Mouse (Mus musculus) stomach, embryonic 16.5 days (tissue): Measurements from ENCODE around the gene Bmper. TPM values are rescaled to one million over a fixed set of nuclear protein-coding genes. Genes with fewer than 3 reads are reported as not detected.

Source experiments
- ATAC-seq: fragments of 200-750 bp; cut with Nextera tagmentation; 2 replicates; pipeline ENCODE4 v1.8.0; 2017; ENCODE audit warnings: moderate number of reproducible peaks, moderate TSS enrichment; ENCODE audit not compliant: insufficient read depth, low FRiP score
- H3K27ac ChIP-seq: fragments of 300-500 bp; sonication (generic); 2 replicates; pipeline ENCODE4 v1.5.1; 2014; ENCODE audit warnings: low read length
- H3K27me3 ChIP-seq: fragments of 300-500 bp; sonication (generic); 2 replicates; pipeline ENCODE4 v1.6.1; 2014; ENCODE audit warnings: low read length, control low read depth, mixed read lengths; ENCODE audit not compliant: control insufficient read depth, insufficient read depth
- H3K36me3 ChIP-seq: fragments of 300-500 bp; sonication (generic); 2 replicates; pipeline ENCODE4 v1.6.1; 2014; ENCODE audit warnings: low read length; ENCODE audit not compliant: control insufficient read depth, insufficient read depth
- H3K4me1 ChIP-seq: fragments of 300-500 bp; sonication (generic); 2 replicates; pipeline ENCODE4 v1.6.1; 2014; ENCODE audit warnings: low read length, control low read depth, mixed read lengths; ENCODE audit not compliant: control insufficient read depth, insufficient read depth
- H3K4me2 ChIP-seq: fragments of 300-500 bp; sonication (generic); 2 replicates; pipeline ENCODE4 v1.6.1; 2014; ENCODE audit warnings: low read depth, low read length, mixed read lengths
- H3K4me3 ChIP-seq: fragments of 300-500 bp; sonication (generic); replicated peaks from 2 replicates; pipeline ENCODE4 v1.5.1; 2014; ENCODE audit warnings: mild to moderate bottlenecking, low read length
- H3K9ac ChIP-seq: fragments of 300-500 bp; sonication (generic); 2 replicates; pipeline ENCODE4 v1.6.1; 2014; ENCODE audit warnings: low read length
- H3K9me3 ChIP-seq: fragments of 300-500 bp; sonication (generic); replicated peaks from 2 replicates; pipeline ENCODE4 v1.6.1; 2016; ENCODE audit warnings: low read length, control low read depth; ENCODE audit not compliant: control insufficient read depth
- WGBS: fragments of 180-500 bp; shearing (Covaris S2); extraction: QIAGEN DNeasy Blood & Tissue Kit; methylation state at CpG from one replicate; pipeline ENCODE4 v1.1.7; 2014; 5-methylcytosine and 5-hydroxymethylcytosine counted together
- polyA plus RNA-seq: library from polyadenylated mRNA; unstranded; fragments of >200 nt; fragmentation: Nextera tagmentation; extraction: Ambion mirVana; gene quantifications from 2 replicates; pipeline ENCODE4 v1.2.1, GENCODE M21; 2015

Bmper gene
- polyA plus RNA-seq, 1 experiment from 2014 or later: 6.1 TPM

GRCm38 (mm10) chr9:23306226-23306625, 83.3 kb downstream of the Bmper start:
- Histone ChIP-seq H3K27me3 (no peaks in the 10 kb centered on the region), H3K4me2 (no peak overlapping the region), H3K9ac (no peak overlapping the region), H3K27ac (no peak overlapping the region), H3K4me1 (no peaks in the 10 kb centered on the region), H3K36me3 (no peaks in the 10 kb centered on the region), H3K4me3 (no peak overlapping the region), H3K9me3 (no peaks in the 10 kb centered on the region)
- WGBS: 71% methylated on average over 4 of the region's 4 CpGs
- ATAC-seq: no peak

DNA sequence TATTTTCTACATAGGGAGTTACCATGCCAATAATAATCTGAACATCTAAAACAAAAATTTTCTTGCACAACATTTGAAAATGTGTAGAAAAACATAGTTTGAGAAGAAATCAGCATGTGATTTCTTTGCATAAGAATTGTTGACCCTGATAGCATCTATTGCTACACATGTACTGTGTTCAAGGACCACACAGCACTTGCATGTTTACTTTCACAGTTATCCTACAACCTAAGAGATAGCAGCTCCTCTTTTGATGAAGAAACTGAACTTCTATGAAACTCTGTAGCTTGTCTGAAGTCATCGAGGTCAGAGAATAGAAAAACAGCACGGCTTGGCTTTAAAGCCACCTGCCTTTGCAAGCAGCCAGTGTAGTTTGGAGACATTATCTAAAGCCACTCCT, 85.0 kb downstream of the Bmper start:
- Histone ChIP-seq H3K4me1 (no peaks in the 10 kb centered on the region), H3K4me2 (no peak overlapping the region), H3K9me3 (no peaks in the 10 kb centered on the region), H3K36me3 (no peaks in the 10 kb centered on the region), H3K27me3 (no peaks in the 10 kb centered on the region), H3K4me3 (no peak overlapping the region), H3K9ac (no peak overlapping the region), H3K27ac (no peak overlapping the region)
- no peak for ATAC-seq
- 78% methylated on average over 2 of the region's 2 CpGs for WGBS

DNA sequence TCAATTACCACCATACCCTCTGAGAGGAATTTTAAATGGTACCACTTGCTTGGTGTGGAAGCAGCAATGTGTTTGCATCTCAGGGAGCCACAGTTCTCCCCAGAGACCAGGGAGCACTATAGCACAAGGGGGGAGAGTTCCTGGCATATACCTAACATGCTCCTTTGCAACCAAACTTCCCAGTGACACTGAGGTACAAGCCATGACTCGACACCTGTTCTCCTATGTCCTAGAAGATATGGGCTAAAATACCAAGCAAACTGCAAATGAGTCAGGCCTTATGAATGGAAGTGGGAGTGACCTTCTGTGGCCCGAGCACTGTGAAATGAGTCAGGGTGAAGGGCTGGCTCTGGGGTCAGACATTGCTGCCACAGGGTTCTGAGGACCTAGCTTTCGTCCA, 88.1 kb downstream of the Bmper start:
- Histone ChIP-seq H3K27me3 (no peaks in the 10 kb centered on the region), H3K4me3 (no peak overlapping the region), H3K4me1 (no peaks in the 10 kb centered on the region), H3K27ac (no peak overlapping the region), H3K9me3 (no peaks in the 10 kb centered on the region), H3K4me2 (no peak overlapping the region), H3K36me3 (no peaks in the 10 kb centered on the region), H3K9ac (no peak overlapping the region)
- no peak for ATAC-seq
- WGBS: 82% methylated on average over 3 of the region's 3 CpGs

DNA sequence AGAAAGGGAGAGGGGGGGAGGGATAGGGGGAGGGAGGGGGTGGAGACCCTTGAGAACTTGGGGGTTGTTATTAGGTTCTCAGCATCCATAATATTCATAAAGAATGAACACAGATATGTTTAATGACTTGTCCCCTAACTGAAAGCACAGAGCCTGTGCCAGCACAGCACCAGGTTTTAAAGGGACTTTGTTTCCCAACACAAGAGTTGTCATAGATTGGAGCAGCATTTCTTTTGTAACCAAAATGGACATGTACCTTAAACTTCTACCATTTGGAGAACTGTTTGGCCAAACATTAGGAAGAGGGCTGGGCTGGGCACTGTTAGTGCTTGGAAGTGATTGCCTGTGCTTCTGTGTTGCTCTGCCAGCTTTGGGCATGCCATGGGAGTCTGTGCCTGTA, 89.1 kb downstream of the Bmper start:
- no peaks in the 10 kb centered on the region for H3K36me3 ChIP-seq
- H3K9me3 ChIP-seq: no peaks in the 10 kb centered on the region
- H3K4me1 ChIP-seq: no peaks in the 10 kb centered on the region
- no peaks in the 10 kb centered on the region for H3K27me3 ChIP-seq
- no peak overlapping the region for H3K27ac ChIP-seq
- no peak overlapping the region for H3K4me3 ChIP-seq
- no peak overlapping the region for H3K4me2 ChIP-seq
- H3K9ac ChIP-seq: no peak overlapping the region
- no peak for ATAC-seq

DNA sequence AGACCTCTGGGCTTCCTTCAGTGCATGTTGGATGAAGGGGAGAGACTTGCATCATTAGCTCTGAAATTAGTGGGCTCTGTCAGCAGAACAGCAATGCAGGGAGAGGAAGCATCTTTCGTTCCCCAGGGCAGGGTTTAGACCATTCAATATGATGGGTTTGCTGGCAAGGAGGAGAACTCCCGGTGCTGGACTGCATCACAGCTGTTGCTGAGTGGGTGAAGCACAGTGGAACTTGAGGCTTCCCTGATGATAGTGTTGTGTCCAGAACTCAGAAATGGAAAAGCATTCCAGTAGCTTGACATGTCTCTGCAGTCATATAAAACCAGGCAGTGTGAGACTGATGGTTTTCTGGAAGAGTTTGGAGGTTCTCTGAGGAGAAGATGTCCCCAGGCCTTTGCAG, 90.0 kb downstream of the Bmper start:
- ATAC-seq: no peak
- WGBS: 67% methylated on average over 2 of the region's 2 CpGs
- no peaks in the 10 kb centered on the region for H3K36me3 ChIP-seq
- H3K9ac ChIP-seq: no peak overlapping the region
- H3K27me3 ChIP-seq: no peaks in the 10 kb centered on the region
- H3K4me1 ChIP-seq: no peaks in the 10 kb centered on the region
- no peaks in the 10 kb centered on the region for H3K9me3 ChIP-seq
- no peak overlapping the region for H3K27ac ChIP-seq
- no peak overlapping the region for H3K4me3 ChIP-seq
- no peak overlapping the region for H3K4me2 ChIP-seq

GRCm38 (mm10) chr9:23315631-23316330, 92.9 kb downstream of the Bmper start:
- H3K4me2 ChIP-seq: no peak overlapping the region
- H3K9ac ChIP-seq: no peak overlapping the region
- H3K4me1 ChIP-seq: no peaks in the 10 kb centered on the region
- no peaks in the 10 kb centered on the region for H3K36me3 ChIP-seq
- no peak overlapping the region for H3K4me3 ChIP-seq
- ATAC-seq: no peak
- H3K27ac ChIP-seq: no peak overlapping the region
- 87% methylated on average over 5 of the region's 5 CpGs for WGBS
- no peaks in the 10 kb centered on the region for H3K27me3 ChIP-seq
- H3K9me3 ChIP-seq: no peaks in the 10 kb centered on the region

- Histone ChIP-seq H3K4me1 (no peaks in the 10 kb centered on the region), H3K4me2 (no peak overlapping the region), H3K9ac (no peak overlapping the region), H3K27me3 (no peaks in the 10 kb centered on the region), H3K9me3 (no peaks in the 10 kb centered on the region), H3K36me3 (no peaks in the 10 kb centered on the region), H3K4me3 (no peak overlapping the region), H3K27ac (no peak overlapping the region)
- ATAC-seq: no peak
- WGBS: 73% methylated on average over 3 of the region's 3 CpGs
These were observed 105.0 kb downstream of the Bmper start for GRCm38 (mm10) chr9:23327830-23328229.

DNA sequence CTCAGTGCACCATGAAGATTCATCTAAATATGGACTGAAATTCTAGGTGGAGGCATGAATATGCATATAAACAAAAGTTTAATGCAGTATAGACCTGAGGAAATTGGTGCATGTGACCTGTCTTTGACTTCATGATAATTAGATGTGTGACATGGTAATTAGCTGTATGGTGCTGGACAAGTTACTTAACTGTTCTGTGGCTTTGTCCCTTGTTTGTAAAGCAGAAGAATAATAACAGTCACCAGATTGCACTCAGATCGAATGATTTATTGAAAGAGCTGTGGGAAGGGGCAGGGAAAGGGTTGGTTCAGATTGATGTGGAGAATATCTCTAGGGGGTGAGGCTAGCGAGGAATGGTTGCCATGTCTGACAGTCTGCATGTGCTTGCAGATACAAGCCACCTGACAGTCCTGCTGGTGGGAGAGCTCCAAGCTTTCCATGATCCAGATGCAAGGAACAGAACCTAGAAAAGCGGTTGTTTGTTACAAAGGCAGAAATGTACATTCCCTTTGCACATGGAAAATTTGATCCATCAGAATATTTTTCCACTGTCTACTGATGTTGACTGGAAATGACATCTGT, 110.3 kb downstream of the Bmper start:
- H3K27me3 ChIP-seq: no peaks in the 10 kb centered on the region
- no peak overlapping the region for H3K27ac ChIP-seq
- H3K36me3 ChIP-seq: no peaks in the 10 kb centered on the region
- no peak for ATAC-seq
- no peak overlapping the region for H3K4me2 ChIP-seq
- no peaks in the 10 kb centered on the region for H3K9me3 ChIP-seq
- no peaks in the 10 kb centered on the region for H3K4me1 ChIP-seq
- no peak overlapping the region for H3K9ac ChIP-seq
- WGBS: 56% methylated on average over 3 of the region's 3 CpGs
- no peak overlapping the region for H3K4me3 ChIP-seq

- ATAC-seq: no peak
- no peaks in the 10 kb centered on the region for H3K4me1 ChIP-seq
These were observed 117.7 kb downstream of the Bmper start for GRCm38 (mm10) chr9:23340551-23340950.

More at GRCm38 (mm10) chr9:23340551-23340950, 117.7 kb downstream of the Bmper start:
- no peaks in the 10 kb centered on the region for H3K9me3 ChIP-seq
- no peaks in the 10 kb centered on the region for H3K36me3 ChIP-seq
- H3K9ac ChIP-seq: no peak overlapping the region
- no peak overlapping the region for H3K27ac ChIP-seq
- H3K4me2 ChIP-seq: no peak overlapping the region
- H3K27me3 ChIP-seq: no peaks in the 10 kb centered on the region
- H3K4me3 ChIP-seq: no peak overlapping the region
